Mouse (Mus musculus) fat pad, adult 2 months (tissue): Measurements from ENCODE around the gene Plppr4.

Experiments used
- DNase-seq: peaks from one replicate; pipeline ENCODE4 v3.0.0-alpha.2; 2011; ENCODE audit warnings: low read depth, low spot score; ENCODE audit errors: extremely low read depth

Gene Plppr4

DNA sequence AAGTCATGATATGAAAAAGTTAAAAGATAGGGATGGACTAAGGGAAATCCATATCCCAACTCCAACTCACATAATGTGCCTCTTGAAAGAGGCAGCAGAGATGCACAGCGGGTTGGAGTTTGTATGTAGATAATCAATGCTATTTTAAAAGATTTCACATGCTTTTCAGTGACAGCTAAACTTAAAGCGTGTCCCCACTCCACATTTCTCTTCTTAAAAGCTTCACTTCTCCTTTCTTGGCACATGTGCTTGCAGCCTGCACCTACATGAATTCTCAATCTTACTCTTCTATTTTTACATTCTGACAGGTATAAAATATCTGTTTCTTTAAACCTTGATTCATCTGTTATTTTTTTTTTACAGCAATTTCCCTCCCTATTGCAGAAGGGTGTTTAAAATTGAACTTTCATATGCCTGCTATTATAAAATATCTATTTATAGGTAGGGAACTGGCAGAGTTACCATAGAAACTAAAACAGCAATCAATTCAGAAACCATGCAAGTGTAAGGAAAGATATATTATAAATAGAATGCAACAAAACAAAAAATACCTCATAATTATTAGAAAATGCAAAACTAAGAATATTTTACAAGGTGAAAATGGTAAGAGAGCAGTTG, 66.3 kb downstream of the Plppr4 start:
- no peak for DNase-seq
